Mouse (Mus musculus) limb, embryonic 14.5 days (tissue): ENCODE results near the gene Tmem171. TPM values are rescaled to one million over a fixed set of nuclear protein-coding genes. Genes with fewer than 3 reads are reported as not detected.
A peak's percentile ranks its signal among the peaks of the same experiment; 100 is the strongest.

Experiments used
- ATAC-seq: fragments of 200-750 bp; cut with Nextera tagmentation; 2 replicates; pipeline ENCODE4 v1.8.0; 2017; ENCODE audit warnings: low read depth, moderate number of reproducible peaks, moderate TSS enrichment; ENCODE audit not compliant: low FRiP score
- DNase-seq: peaks from one replicate; pipeline ENCODE4 v3.0.0-alpha.2; 2015; ENCODE audit warnings: low spot score
- H3K27ac ChIP-seq: fragments of 300-500 bp; sonication (generic); replicated peaks from 2 replicates; pipeline ENCODE4 v1.5.1; 2014; ENCODE audit warnings: low read depth, mild to moderate bottlenecking, low read length, moderate library complexity, mixed read lengths
- H3K27me3 ChIP-seq: fragments of 300-500 bp; sonication (generic); 2 replicates; pipeline ENCODE4 v1.6.1; 2014; ENCODE audit warnings: low read length, mixed read lengths; ENCODE audit not compliant: control insufficient read depth, insufficient read depth
- H3K36me3 ChIP-seq: fragments of 300-500 bp; sonication (generic); 2 replicates; pipeline ENCODE4 v1.6.1; 2014; ENCODE audit warnings: mild to moderate bottlenecking, low read length, moderate library complexity, mixed read lengths; ENCODE audit not compliant: control insufficient read depth, insufficient read depth
- H3K4me1 ChIP-seq: fragments of 300-500 bp; sonication (generic); 2 replicates; pipeline ENCODE4 v1.6.1; 2014; ENCODE audit warnings: antibody characterized with exemption, low read length, mixed read lengths; ENCODE audit not compliant: control insufficient read depth, insufficient read depth
- H3K4me2 ChIP-seq: fragments of 300-500 bp; sonication (generic); replicated peaks from 2 replicates; pipeline ENCODE4 v1.6.1; 2014; ENCODE audit warnings: low read depth, mild to moderate bottlenecking, low read length, moderate library complexity; ENCODE audit not compliant: severe bottlenecking
- H3K4me3 ChIP-seq: fragments of 300-500 bp; sonication (generic); replicated peaks from 2 replicates; pipeline ENCODE4 v1.5.1; 2014; ENCODE audit warnings: low read length
- H3K9ac ChIP-seq: fragments of 300-500 bp; sonication (generic); 2 replicates; pipeline ENCODE4 v1.6.1; 2014; ENCODE audit warnings: mild to moderate bottlenecking, low read depth, low read length, moderate library complexity; ENCODE audit not compliant: severe bottlenecking
- H3K9me3 ChIP-seq: fragments of 300-500 bp; sonication (generic); 2 replicates; pipeline ENCODE4 v1.6.1; 2016; ENCODE audit warnings: low read length; ENCODE audit not compliant: control insufficient read depth
- POLR2A ChIP-seq: fragments of 200-500 bp; IDR thresholded peaks from 2 replicates; pipeline ENCODE4 v1.8.0; 2012; ENCODE audit warnings: inconsistent platforms, mild to moderate bottlenecking, moderate library complexity, borderline replicate concordance; ENCODE audit not compliant: insufficient read depth, insufficient read length; ENCODE audit errors: extremely low read depth
- WGBS: fragments of 180-500 bp; shearing (Covaris S2); extraction: QIAGEN DNeasy Blood & Tissue Kit; methylation state at CpG from one replicate; pipeline ENCODE4 v1.1.7; 2014; 5-methylcytosine and 5-hydroxymethylcytosine counted together
- polyA plus RNA-seq, 2 experiments: library from polyadenylated mRNA; depleted of rRNA in 1 of 2; stranded (reverse) in 1 of 2; unstranded in 1 of 2; fragments of >200 nt; fragmentation: Nextera tagmentation in 1 of 2; extraction: Ambion mirVana in 1 of 2; gene quantifications; 2 replicates each; pipeline versions ENCODE4 v1.2.1 to v1.2.3; 2012 to 2014

Gene Tmem171
- polyA plus RNA-seq (2012; rRNA removed) = 0.05 and 0.08 TPM in 2 replicates
- 0.17 TPM in 1 of 2 replicates, not detected in the other for polyA plus RNA-seq (2014; fragmentation: Nextera tagmentation; extraction: Ambion mirVana)

DNA sequence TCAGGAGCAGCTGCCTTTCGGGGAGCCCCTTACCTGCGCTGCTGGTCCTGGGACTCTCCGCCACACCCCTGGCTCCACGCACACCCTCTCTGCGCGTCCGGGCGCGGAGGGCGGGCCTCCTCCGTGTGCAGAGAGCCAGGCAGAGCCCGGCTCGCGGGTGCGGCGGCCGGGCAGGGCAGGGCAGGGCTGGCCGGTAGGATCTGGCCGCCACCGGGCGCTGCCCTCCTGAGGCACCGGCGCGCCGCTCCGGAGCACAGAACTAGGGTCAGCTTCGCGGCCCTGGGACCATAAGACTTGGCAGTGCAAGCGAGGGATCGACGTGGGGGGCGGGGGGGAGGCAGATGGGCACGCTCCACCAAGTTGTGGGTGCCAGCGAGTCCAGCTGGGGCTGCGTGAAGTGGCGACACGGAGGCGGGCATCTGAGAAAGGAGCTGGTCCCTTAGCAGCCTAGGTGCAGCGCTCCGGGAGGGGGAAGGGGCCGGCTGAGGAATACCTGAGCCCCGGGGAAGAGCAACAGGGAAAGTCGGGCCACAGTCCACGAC is at the start of gene Tmem171:
Tmem171 (minus strand) TSS at position 62 of the 542 bp plus-strand sequence.
- no peak for DNase-seq
- peaks cover 5% of the 10 kb centered on the region; the same call in 1 of the 2 replicates for H3K4me1 ChIP-seq
- H3K4me2 ChIP-seq = peak within 1 kb of the TSS; percentile 80
- H3K36me3 ChIP-seq = no peaks in the 10 kb centered on the region
- H3K4me3 ChIP-seq = peak within 1 kb of the TSS; percentile 41
- H3K9me3 ChIP-seq = no peaks in the 10 kb centered on the region
- TF ChIP-seq POLR2A = no peak
- ATAC-seq = no peak
- H3K27ac ChIP-seq = no peak within 1 kb of the TSS
- 8% methylated on average over 32 of the region's 44 CpGs for WGBS
- peak within 1 kb of the TSS; percentile 55 for H3K9ac ChIP-seq
- peaks cover 28% of the 10 kb centered on the region for H3K27me3 ChIP-seq

DNA sequence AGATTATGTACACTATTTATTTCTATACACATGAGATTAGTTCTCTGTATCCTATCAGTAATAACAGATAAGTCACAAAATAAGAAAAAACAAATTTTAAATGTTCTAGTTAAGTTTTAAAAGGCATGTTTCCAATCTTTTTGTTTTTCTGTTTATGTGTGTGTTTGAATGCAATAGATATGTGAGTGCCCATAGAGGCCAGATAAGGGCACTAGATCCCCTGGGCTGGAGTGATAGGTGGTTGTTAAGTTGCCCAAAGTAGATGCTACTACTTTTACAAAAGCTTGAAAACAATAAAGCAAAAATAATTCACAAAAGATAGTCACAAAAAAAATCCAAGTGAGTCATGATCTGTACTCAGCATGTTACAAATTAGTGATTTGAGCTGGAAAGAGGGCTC is 49.2 kb upstream of the Tmem171 start:
- H3K4me3 ChIP-seq = no peak overlapping the region
- no peaks in the 10 kb centered on the region for H3K4me1 ChIP-seq
- no peak overlapping the region for H3K27ac ChIP-seq
- no peak overlapping the region for H3K4me2 ChIP-seq
- H3K9me3 ChIP-seq = no peaks in the 10 kb centered on the region
- H3K9ac ChIP-seq = no peak overlapping the region
- ATAC-seq = no peak
- no peak for TF ChIP-seq POLR2A
- no peak for DNase-seq
- peaks cover 39% of the 10 kb centered on the region for H3K36me3 ChIP-seq
- H3K27me3 ChIP-seq = no peaks in the 10 kb centered on the region

DNA sequence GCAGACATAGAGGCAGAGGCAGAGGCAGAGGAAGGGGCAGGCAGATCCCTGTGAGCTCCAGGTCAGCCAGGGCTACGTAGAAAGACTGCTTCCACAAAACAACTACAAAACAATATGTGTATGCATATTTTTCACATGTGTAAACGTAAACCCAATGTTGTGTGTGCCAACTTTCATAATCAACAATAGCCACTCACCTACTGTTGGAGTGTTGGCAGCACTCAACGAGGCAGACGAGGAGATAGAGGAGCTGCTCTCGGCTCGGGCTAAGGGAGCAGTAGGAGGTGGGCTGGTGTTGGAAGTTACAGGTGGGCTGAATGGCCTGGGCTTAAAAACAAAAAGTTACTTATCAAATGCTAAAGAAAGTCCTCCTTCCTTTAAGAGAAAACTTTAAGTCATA is 48.6 kb upstream of the Tmem171 start:
- DNase-seq (no peak), ATAC-seq (no peak)
- 94% methylated on average over 6 of the region's 6 CpGs for WGBS
- peaks cover 41% of the 10 kb centered on the region for H3K36me3 ChIP-seq
- H3K4me1 ChIP-seq = no peaks in the 10 kb centered on the region
- no peak overlapping the region for H3K4me3 ChIP-seq
- H3K9me3 ChIP-seq = no peaks in the 10 kb centered on the region
- H3K27ac ChIP-seq = no peak overlapping the region
- no peak overlapping the region for H3K9ac ChIP-seq
- TF ChIP-seq POLR2A = no peak
- no peaks in the 10 kb centered on the region for H3K27me3 ChIP-seq
- H3K4me2 ChIP-seq = no peak overlapping the region

DNA sequence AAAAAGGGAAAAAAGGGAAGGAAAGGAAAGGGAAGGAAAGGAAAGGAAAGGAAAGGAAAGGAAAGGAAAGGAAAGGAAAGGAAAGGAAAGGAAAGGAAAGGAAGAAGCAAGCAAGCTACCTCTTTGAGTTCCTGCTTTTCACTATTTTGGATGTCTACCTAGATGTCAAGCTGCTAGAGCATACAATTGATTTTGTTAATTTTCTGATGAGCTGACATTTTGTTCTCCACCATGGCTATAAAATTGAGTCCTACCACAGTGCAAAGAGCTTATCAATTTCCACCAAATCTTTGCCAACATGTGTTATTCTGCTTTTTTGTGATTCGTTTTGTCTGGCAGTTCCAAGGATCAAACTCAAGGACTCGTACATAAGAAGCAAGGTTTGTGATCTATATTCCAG is 43.6 kb upstream of the Tmem171 start:
- DNase-seq (no peak), ATAC-seq (no peak)
- Histone ChIP-seq H3K9ac (no peak overlapping the region), H3K27me3 (no peaks in the 10 kb centered on the region), H3K4me2 (no peak overlapping the region), H3K4me3 (no peak overlapping the region), H3K9me3 (no peaks in the 10 kb centered on the region), H3K4me1 (no peaks in the 10 kb centered on the region), H3K36me3 (peaks cover 26% of the 10 kb centered on the region), H3K27ac (no peak overlapping the region)
- TF ChIP-seq POLR2A = no peak
- 88% methylated on average over 2 of the region's 2 CpGs for WGBS

DNA sequence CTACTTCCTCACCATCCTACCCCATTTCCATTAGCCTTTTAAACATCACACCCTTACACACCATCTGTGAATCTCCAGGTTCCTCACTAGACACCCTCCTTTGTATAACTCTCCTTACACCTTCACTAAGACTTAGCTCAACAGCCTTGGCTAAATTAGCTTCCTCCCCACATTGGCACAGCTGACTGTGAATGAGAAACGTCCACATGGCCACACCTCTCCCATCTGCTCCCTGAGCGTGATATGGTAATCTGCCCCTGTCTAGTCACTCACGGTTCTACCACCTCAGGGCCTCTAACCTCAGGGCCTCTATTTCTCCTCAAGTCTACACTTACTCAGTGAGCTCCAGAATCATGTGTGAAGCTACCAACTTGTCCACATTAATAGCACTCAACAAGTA is 38.7 kb upstream of the Tmem171 start:
- 74% methylated on average over 3 of the region's 3 CpGs for WGBS

More for the DNA sequence above, 38.7 kb upstream of the Tmem171 start:
- Histone ChIP-seq H3K4me2 (no peak overlapping the region), H3K27ac (no peak overlapping the region), H3K9me3 (no peaks in the 10 kb centered on the region), H3K9ac (no peak overlapping the region), H3K36me3 (peaks cover 55% of the 10 kb centered on the region), H3K4me1 (no peaks in the 10 kb centered on the region), H3K27me3 (no peaks in the 10 kb centered on the region), H3K4me3 (no peak overlapping the region)
- no peak for ATAC-seq
- DNase-seq = no peak
- no peak for TF ChIP-seq POLR2A
